Mouse (Mus musculus): ENCODE data around the gene Safb2. TPM values are rescaled to one million over a fixed set of nuclear protein-coding genes. Genes with fewer than 3 reads are reported as not detected.

Safb2 gene
- total RNA-seq, 2 experiments from 2014 or later, result 86.3 to 97.5 TPM

GRCm38 (mm10) chr17:56572939-56573338, 11.4 kb downstream of the Safb2 start:
- no peak for DNase-seq (ENCODE audit: extremely low spot score in 1 of 2, low spot score in 2 of 2)
- intact Hi-C loops (cut with DNase I), result no loop called here

- intact Hi-C loops (cut with DNase I), result no loop called here
- no peak for DNase-seq (ENCODE audit: extremely low spot score in 1 of 2, low spot score in 2 of 2)
Observed at GRCm38 (mm10) chr17:56572154-56572553, 12.2 kb downstream of the Safb2 start.

- DNase-seq (ENCODE audit: extremely low spot score in 1 of 2, low spot score in 2 of 2), result no peak
- intact Hi-C loops (cut with DNase I), result no loop called here
Observed at GRCm38 (mm10) chr17:56570287-56570686, 14.1 kb downstream of the Safb2 start.

GRCm38 (mm10) chr17:56567370-56567769, 17.0 kb downstream of the Safb2 start:
- intact Hi-C loops (cut with DNase I), result no loop called here
- no peak for DNase-seq (ENCODE audit: extremely low spot score in 1 of 2, low spot score in 2 of 2)

GRCm38 (mm10) chr17:56566918-56567317, 17.5 kb downstream of the Safb2 start:
- no peak for DNase-seq (ENCODE audit: extremely low spot score in 1 of 2, low spot score in 2 of 2)
- intact Hi-C loops (cut with DNase I), result no loop called here

GRCm38 (mm10) chr17:56566293-56566692, 18.1 kb downstream of the Safb2 start:
- intact Hi-C loops (cut with DNase I), result no loop called here
- DNase-seq (ENCODE audit: extremely low spot score in 1 of 2, low spot score in 2 of 2), result no peak

- no peak for DNase-seq (ENCODE audit: extremely low spot score in 1 of 2, low spot score in 2 of 2)
- intact Hi-C loops (cut with DNase I), result no loop called here
Observed at GRCm38 (mm10) chr17:56561866-56562265, 22.5 kb downstream of the Safb2 start.

GRCm38 (mm10) chr17:56560131-56560530, 24.3 kb downstream of the Safb2 start:
- DNase-seq (ENCODE audit: extremely low spot score in 1 of 2, low spot score in 2 of 2), result no peak
- intact Hi-C loops (cut with DNase I), result no loop called here

GRCm38 (mm10) chr17:56559386-56559785, 25.0 kb downstream of the Safb2 start:
- DNase-seq (ENCODE audit: extremely low spot score in 1 of 2, low spot score in 2 of 2), result no peak
- intact Hi-C loops (cut with DNase I), result loop anchor here (2.0 kb wide), 1 partner anchor 203 kb away; no protein-coding TSS in a partner anchor

GRCm38 (mm10) chr17:56558448-56558847, 25.9 kb downstream of the Safb2 start:
- peak in 1 of 2 experiments; percentile 69 for DNase-seq (ENCODE audit: extremely low spot score in 1 of 2, low spot score in 2 of 2)
- intact Hi-C loops (cut with DNase I), result loop anchor here (2.0 kb wide), 1 partner anchor 202 kb away; no protein-coding TSS in a partner anchor

- peak in 1 of 2 experiments; percentile 37 for DNase-seq (ENCODE audit: extremely low spot score in 1 of 2, low spot score in 2 of 2)
- intact Hi-C loops (cut with DNase I), result loop anchor here (5.0 kb wide), 3 partner anchors 47 to 127 kb away; partner anchors contain the start of gene Ptprs
Observed at GRCm38 (mm10) chr17:56554122-56554551, 30.2 kb downstream of the Safb2 start, which contains the start of gene Gm20219. Gm20219 (minus strand) TSS chr17:56554387.

- peak; percentile 71 to 82 for DNase-seq (ENCODE audit: extremely low spot score in 1 of 2, low spot score in 2 of 2)
- intact Hi-C loops (cut with DNase I), result loop anchor here (5.0 kb wide), 3 partner anchors 46 to 126 kb away; partner anchors contain the start of gene Ptprs
Observed at GRCm38 (mm10) chr17:56552781-56553363, 31.5 kb downstream of the Safb2 start.

GRCm38 (mm10) chr17:56551841-56552581, 32.4 kb downstream of the Safb2 start:
- peak; percentile 48 to 52 for DNase-seq (ENCODE audit: extremely low spot score in 1 of 2, low spot score in 2 of 2)
- intact Hi-C loops (cut with DNase I), result loop anchor here (5.0 kb wide), 3 partner anchors 45 to 125 kb away; partner anchors contain the start of gene Ptprs

- DNase-seq (ENCODE audit: extremely low spot score in 1 of 2, low spot score in 2 of 2), result peak in 1 of 2 experiments; percentile 32
- intact Hi-C loops (cut with DNase I), result loop anchor here (5.0 kb wide), 3 partner anchors 44 to 124 kb away; partner anchors contain the start of gene Ptprs
Observed at GRCm38 (mm10) chr17:56550784-56551475, 33.5 kb downstream of the Safb2 start.

- DNase-seq (ENCODE audit: extremely low spot score in 1 of 2, low spot score in 2 of 2), result no peak
- intact Hi-C loops (cut with DNase I), result no loop called here
Observed at GRCm38 (mm10) chr17:56548605-56549105, 35.7 kb downstream of the Safb2 start.

GRCm38 (mm10) chr17:56547846-56548604, 36.4 kb downstream of the Safb2 start:
- peak in 1 of 2 experiments; percentile 27 for DNase-seq (ENCODE audit: extremely low spot score in 1 of 2, low spot score in 2 of 2)
- intact Hi-C loops (cut with DNase I), result no loop called here

GRCm38 (mm10) chr17:56547116-56547845, 37.1 kb downstream of the Safb2 start:
- intact Hi-C loops (cut with DNase I), result no loop called here
- peak in 1 of 2 experiments; percentile 11 for DNase-seq (ENCODE audit: extremely low spot score in 1 of 2, low spot score in 2 of 2)

- intact Hi-C loops (cut with DNase I), result no loop called here
- DNase-seq (ENCODE audit: extremely low spot score in 1 of 2, low spot score in 2 of 2), result no peak
Observed at GRCm38 (mm10) chr17:56546576-56546975, 37.8 kb downstream of the Safb2 start.
